8 mouse cellular contexts compared by ENCODE assay signal in genomic region chr6:23132573-23133181, GRCm38 (mm10). TPM values are rescaled to one million over a fixed set of nuclear protein-coding genes. Genes with fewer than 3 reads are reported as not detected.
DNase-seq lines count a peak whose midpoint lies in the region; ATAC-seq and TF ChIP-seq lines count a peak whose summit lies in the region.

Gene Aass (minus strand): TSS chr6:23132986.

- peak; percentile 4 for DNase-seq in urinary bladder, postnatal 14 days (ENCODE audit: low spot score)
- no peak for DNase-seq in urinary bladder, postnatal 25 days (ENCODE audit: low spot score)
- DNase-seq in frontal cortex, postnatal 36 days (ENCODE audit: low spot score in 2 of 2): peak; percentile 2 to 10
- peak; percentile 5 to 8 for DNase-seq in left cerebral cortex, postnatal 36 days (ENCODE audit: low spot score in 2 of 2)
- DNase-seq in mesoderm, embryonic 11.5 days (ENCODE audit: low read depth, low spot score): peak; percentile 65
- peak; percentile 37 for DNase-seq in stomach, postnatal 0 days (ENCODE audit: low spot score)
- DNase-seq in spleen, postnatal 10 days (ENCODE audit: low spot score in 2 of 2): no peak

- no peak for TF ChIP-seq CTCF in stomach, postnatal 0 days (IDR thresholded peaks at IDR 0.05; ENCODE audit: low read depth)

- H3K27me3 ChIP-seq in hindbrain, embryonic 15.5 days: no peaks in the 10 kb centered on the region
- H3K27me3 ChIP-seq in stomach, postnatal 0 days (ENCODE audit: control insufficient read depth, insufficient read depth, low read length): no peaks in the 10 kb centered on the region

- intact Hi-C loops in left cerebral cortex, postnatal 36 days (cut with DNase I): no loop called here

- no peak within 1 kb of the TSS for H3K27ac ChIP-seq in hindbrain, embryonic 15.5 days (replicated peaks)
- H3K27ac ChIP-seq in stomach, postnatal 0 days (replicated peaks): no peak within 1 kb of the TSS

- no peaks in the 10 kb centered on the region for H3K9me3 ChIP-seq in hindbrain, embryonic 15.5 days
- no peaks in the 10 kb centered on the region for H3K9me3 ChIP-seq in stomach, postnatal 0 days (ENCODE audit: control insufficient read depth, low read length)

- H3K4me2 ChIP-seq in hindbrain, embryonic 15.5 days: peak within 1 kb of the TSS; percentile 93
- H3K4me2 ChIP-seq in stomach, postnatal 0 days (replicated peaks; ENCODE audit: low read depth): peak within 1 kb of the TSS; percentile 67

- peaks cover 9% of the 10 kb centered on the region for H3K4me1 ChIP-seq in hindbrain, embryonic 15.5 days (replicated peaks)
- 0 out of 2 replicates have a peak, but pooled peaks cover 3% of the 10 kb centered on the region for H3K4me1 ChIP-seq in stomach, postnatal 0 days (replicated peaks; ENCODE audit: control insufficient read depth, insufficient read depth)

- peak within 1 kb of the TSS; percentile 43 for H3K9ac ChIP-seq in hindbrain, embryonic 15.5 days
- peak within 1 kb of the TSS; percentile 47 for H3K9ac ChIP-seq in stomach, postnatal 0 days (ENCODE audit: low read length)

- peak within 1 kb of the TSS; percentile 45 for H3K4me3 ChIP-seq in hindbrain, embryonic 15.5 days
- H3K4me3 ChIP-seq in stomach, postnatal 0 days (ENCODE audit: low read depth, low read length): peak within 1 kb of the TSS; percentile 35

- ATAC-seq in hindbrain, embryonic 15.5 days (ENCODE audit: low FRiP score, low read depth): peak; percentile 85
- ATAC-seq in stomach, postnatal 0 days (ENCODE audit: low FRiP score, low TSS enrichment): peak; percentile 81

- TF ChIP-seq EP300 in stomach, postnatal 0 days (optimal IDR thresholded peaks at IDR 0.05): no peak

- under 1% methylated on average over 20 of the region's 20 CpGs for WGBS in hindbrain, embryonic 15.5 days
- WGBS in stomach, postnatal 0 days: under 1% methylated on average over 20 of the region's 20 CpGs

- H3K36me3 ChIP-seq in hindbrain, embryonic 15.5 days: no peaks in the 10 kb centered on the region
- H3K36me3 ChIP-seq in stomach, postnatal 0 days (ENCODE audit: control insufficient read depth, insufficient read depth, low read length): no peaks in the 10 kb centered on the region

RNA-seq across cellular contexts. Expression of gene Aass, which starts in this region (rescaled TPM):
- 0.55 and 0.62 TPM in 2 replicates for polyA plus RNA-seq in hindbrain, embryonic 15.5 days (2015; fragmentation: Nextera tagmentation; extraction: Ambion mirVana)
- total RNA-seq in left cerebral cortex, postnatal 36 days (2021): 1 to 10 TPM; 3.9 to 4.2 TPM
- polyA plus RNA-seq in stomach, postnatal 0 days (2015; fragmentation: Nextera tagmentation; extraction: Ambion mirVana): 0.29 and 0.32 TPM in 2 replicates

Comparison
In these comparisons a context has a peak if more than half of its experiments do, and no peak if none do; other contexts are left out.
1. DNase-seq: peak in urinary bladder, postnatal 14 days (single experiment), frontal cortex, postnatal 36 days (2 of 2), left cerebral cortex, postnatal 36 days (2 of 2) and mesoderm, embryonic 11.5 days (single experiment); none in urinary bladder, postnatal 25 days (single experiment) and spleen, postnatal 10 days (0 of 2).
2. Peak in ATAC-seq, H3K4me3 ChIP-seq, H3K9ac ChIP-seq and H3K4me2 ChIP-seq in hindbrain, embryonic 15.5 days; RNA of the gene not detected or under 1 TPM.
3. Peak in DNase-seq, ATAC-seq, H3K4me3 ChIP-seq, H3K9ac ChIP-seq and H3K4me2 ChIP-seq in stomach, postnatal 0 days; RNA of the gene not detected or under 1 TPM.